Mouse (Mus musculus) cerebral cortex, adult 2 months (tissue): Measurements from ENCODE around the gene Eloa.

Experiments used
- WGBS: fragments of 180-500 bp; shearing (Covaris S2); methylation state at CpG from one replicate; pipeline ENCODE4 v1.1.7; 2018; 5-methylcytosine and 5-hydroxymethylcytosine counted together

The Eloa gene

DNA sequence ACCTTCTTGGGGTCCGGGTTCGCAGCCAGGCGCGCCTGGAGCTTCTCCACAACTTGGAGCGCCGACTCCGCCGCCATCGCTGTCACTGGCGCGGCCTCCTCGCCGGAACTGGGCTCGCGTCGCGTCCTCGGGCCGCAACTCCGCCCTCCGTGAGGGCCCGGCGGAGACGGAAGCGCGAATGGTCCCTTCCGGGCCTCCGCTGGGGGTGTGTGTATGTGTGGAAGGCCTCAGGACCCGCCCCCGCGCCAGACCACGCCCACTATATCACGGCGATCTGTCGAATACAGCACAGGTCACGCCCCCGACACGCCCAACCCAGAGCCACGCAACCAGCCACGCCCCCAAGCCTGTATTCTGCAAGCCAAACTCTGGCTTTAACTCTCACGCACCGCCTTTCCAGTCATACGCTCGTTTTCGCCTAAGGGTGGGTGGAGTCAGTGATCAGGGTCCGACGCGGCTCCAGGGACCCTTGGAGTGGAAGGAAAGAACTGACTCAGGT is at the start of gene Eloa:
TSS of gene Eloa (minus strand) at position 215 of the 499 bp plus-strand sequence.
- WGBS, result under 1% methylated on average over 48 of the region's 48 CpGs

DNA sequence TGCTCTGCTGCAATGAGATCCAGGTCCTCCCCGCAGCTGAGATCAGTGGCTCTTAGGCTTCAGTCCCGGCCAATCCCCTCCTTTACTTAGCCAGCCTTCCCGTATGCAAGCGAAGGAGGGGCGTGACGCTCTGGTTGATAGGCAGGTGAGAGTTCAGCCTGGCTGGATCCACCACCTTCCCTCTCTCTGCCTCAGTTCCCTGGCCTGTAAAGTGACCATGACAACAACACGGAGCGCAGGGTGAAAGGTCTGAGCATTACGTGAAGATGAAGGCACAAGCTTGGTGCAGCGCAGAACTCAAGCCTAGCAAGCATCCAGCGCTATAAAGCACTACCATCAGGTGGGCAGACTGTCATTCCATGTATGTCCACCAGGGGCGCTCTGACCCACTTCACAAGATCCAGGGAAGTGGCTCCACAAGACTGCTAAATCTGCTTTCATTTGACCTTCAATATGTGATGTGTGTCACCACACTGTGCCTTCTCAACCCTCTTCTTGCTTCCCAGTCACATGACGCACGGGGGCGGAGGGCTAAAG is 49.7 kb upstream of the Eloa start:
- WGBS, result 6% methylated on average over 15 of the region's 15 CpGs

DNA sequence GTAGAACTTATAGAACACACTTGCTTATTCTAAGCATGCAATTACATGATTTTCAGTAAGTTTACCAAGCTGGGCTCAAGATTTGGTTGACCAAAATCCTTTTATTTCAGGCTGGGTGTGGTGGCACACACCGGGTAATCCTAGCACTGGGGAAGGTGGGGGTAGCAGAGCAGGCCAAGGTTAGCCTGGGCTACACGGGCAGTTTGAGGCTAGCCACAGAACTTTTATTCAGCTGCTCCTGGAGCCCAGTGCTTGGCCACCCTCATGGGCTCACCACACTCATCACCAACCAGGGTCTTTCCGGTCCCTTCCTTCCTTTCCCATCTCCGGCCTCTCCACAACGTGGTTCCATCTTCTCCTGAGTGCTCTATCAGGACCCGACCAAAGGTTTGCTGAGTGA is 49.0 kb upstream of the Eloa start:
- WGBS, result 70% methylated on average over 6 of the region's 6 CpGs

DNA sequence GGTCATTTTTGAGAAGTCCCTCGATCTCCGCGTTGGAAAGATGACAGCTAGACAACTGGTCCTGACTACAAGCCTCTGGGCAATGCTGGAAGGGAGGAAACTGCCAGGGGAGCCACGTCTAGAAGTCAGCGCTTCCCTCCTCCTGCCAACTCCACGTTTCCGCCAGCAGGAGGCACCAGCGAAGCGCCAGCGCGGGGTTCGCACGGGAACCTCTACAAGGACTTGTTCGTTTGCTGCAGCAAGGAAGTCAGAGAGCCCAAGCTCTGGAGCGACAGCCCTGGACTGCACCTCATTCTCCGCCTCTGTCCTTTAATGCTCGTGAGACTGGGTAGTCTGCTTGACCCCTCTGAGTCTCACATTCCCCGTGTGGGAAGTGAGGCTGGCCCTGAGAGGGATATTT is 48.4 kb upstream of the Eloa start:
- 8% methylated on average over 18 of the region's 18 CpGs for WGBS

DNA sequence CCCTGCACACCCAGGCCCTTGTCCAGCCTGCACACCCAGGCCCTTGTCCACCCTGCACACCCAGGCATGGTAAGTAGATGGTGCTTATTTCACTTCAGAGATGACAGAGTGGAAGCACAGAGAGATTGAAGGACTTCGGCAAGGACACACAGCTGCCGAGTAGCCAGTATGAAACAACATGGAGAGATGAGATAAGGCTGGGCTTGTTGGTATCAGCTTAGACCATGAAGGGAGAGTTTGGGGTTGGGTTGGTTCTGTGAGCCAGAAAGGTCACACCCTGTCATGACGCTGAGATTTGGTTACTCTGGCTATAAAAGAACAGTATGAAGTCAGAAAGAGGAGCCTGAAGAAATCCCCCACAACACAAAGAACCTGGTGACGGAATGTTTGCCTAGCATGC is 47.8 kb upstream of the Eloa start:
- WGBS, result 75% methylated on average over 4 of the region's 4 CpGs

DNA sequence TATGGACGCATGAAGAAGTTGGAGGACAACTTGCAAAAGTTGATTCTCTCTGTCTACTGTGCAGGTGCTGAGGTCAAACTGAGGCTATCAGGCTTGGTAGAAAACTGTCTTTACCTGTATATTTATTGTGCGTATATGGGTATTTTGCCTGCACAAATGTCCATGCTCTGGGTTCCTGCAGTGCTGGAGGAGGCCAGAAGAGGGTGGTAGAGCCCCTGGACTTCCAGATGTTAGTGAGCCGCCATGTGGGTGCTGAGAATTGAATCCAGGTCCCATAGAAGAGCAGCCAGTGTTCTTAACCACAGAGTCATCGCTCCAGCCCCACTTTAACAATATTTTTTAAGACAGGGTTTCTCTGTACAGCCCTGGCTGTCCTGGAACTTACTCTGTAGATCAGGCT is 41.6 kb upstream of the Eloa start:
- whole genome bisulfite sequencing, result 97% methylated on average over 4 of the region's 4 CpGs

DNA sequence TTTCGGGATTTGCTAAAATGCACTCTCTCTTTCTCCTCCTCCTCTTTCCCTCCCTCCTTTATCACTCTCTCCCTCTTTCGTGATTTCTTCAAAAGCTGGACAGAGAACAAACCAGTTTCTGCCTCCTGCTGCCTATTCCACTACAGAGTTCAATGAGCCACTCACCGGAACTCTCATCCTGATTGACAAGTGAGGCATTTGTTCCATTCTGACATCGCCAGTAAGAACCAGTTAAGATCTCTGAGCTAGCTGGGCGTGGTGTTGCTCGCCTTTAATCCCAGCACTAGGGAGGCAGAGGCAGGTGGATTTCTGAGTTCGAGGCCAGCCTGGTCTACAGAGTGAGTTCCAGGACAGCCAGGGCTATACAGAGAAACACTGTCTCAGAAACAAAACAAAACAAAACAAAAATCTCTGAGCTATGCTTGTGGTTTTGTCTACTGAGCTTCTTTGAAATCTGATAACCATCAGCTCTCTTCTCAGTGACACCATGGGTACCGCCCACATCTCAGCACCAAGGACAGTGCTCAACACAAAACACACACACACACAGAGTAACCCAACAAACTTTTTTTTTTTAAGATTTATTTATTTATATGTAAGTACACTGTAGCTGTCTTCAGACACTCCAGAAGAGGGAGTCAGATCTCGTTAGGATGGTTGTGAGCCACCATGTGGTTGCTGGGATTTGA is 38.4 kb upstream of the Eloa start:
- WGBS, result 68% methylated on average over 9 of the region's 9 CpGs

DNA sequence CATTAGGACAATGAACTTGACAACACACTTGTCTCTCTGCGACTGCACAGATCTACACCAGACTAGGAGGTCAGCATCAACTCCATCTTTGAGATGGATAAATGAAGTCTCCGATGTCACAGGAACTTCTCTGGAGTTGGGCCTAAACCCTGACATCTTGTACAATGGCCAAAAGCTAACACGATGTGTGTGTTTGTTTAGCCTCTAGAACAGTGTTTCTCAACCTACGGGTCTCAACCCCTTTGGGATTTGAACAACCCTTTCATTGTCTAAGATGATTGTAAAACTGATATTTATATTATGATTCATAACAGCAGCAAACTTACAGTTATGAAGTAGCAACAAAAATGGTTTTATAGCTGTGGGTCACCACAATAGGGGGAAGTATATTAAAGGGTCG is 36.4 kb upstream of the Eloa start:
- WGBS, result 75% methylated on average over 5 of the region's 5 CpGs

DNA sequence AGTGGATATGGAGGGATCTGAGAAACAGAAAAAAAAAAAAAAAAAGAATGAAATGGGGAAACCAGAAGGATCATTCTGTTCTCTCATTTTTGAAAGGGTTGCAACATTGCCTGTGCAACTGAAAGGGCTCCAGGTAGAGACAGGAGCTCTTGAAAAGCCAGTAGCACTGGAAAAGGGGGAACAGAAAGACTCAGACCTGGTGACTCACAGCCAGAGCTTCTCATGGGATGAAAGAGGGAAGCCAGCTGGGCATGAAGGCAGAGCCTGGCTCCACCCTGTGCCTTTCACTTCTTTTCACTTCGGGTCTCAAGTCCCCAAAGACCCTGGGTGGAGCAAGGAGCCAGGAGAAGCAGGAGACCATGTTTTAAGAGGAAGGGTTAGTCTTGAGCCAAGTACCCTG is 34.5 kb upstream of the Eloa start:
- 25% methylated on average over 1 of the region's 1 CpGs for WGBS

DNA sequence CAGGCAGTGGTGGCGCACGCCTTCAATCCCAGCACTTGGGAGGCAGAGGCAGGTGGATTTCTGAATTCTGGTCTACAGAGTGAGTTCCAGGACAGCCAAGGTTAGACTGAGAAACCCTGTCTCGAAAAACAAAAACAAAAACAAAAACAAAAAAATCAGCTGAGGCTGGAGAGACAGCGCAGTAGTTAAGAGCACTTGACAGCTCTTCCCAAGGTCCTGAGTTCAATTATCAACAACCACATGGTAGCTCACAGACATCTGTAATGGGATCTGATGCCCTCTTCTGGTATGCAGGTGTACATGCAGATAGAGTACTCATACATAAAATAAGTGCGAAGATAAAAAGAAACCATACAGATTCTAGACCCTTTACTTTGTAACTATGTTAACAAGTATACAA is 32.3 kb upstream of the Eloa start:
- WGBS, result 78% methylated on average over 5 of the region's 5 CpGs

DNA sequence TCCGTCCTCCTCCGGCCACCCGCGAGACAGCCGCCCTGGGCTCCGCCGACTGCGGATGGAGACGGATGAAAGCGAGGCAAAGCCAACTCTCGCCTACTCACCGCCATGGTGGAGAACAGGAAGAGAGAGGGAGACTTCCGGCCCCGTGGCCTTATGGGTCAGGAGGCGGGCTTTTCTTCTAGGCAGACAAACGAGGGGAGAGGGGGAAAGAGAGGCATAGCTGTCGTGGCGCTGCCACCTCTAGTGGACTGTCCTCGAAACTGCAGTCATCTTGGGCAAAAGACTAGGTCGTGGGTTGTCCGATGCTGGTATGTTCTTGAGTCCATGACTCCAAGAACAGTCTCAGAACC is 31.7 kb upstream of the Eloa start, which contains the start of gene Rpl11:
TSS of gene Rpl11 (minus strand) at position 182 of the 350 bp plus-strand sequence.
- 0% methylated on average over 21 of the region's 21 CpGs for WGBS

DNA sequence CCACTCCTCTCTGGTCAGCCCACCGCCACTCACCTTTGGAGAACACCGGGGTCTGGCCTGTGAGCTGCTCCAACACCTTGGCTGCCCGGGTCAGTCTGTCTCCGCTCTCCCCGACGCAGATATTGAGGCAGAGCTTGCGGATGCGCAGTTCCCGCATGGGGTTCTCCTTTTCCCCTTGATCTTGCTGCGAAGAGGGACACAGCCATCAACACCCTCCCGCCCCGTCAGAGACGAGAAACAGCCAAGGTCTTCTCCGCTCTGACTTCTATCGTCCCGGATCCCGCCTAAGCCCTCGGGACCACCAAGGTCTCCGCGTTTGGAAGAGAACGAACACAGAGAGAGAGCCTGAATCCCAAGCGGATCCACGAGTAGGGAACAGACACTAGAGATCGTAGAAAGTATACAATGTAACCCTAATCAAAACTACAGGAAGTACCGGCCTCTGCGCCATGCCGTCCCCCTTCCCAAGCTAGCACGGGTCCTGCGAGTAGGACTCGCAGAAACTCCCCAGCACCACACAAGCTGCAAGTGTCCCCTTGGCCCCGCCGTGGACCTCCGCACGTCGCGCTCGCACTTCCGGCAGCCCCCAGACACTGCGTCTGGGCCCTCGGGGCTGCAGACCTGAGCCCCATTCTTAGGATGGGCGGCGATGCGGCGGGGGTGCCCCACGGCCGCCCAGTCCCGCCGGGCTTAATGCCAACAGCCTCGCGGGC is 31.1 kb upstream of the Eloa start:
- WGBS, result under 1% methylated on average over 50 of the region's 50 CpGs

DNA sequence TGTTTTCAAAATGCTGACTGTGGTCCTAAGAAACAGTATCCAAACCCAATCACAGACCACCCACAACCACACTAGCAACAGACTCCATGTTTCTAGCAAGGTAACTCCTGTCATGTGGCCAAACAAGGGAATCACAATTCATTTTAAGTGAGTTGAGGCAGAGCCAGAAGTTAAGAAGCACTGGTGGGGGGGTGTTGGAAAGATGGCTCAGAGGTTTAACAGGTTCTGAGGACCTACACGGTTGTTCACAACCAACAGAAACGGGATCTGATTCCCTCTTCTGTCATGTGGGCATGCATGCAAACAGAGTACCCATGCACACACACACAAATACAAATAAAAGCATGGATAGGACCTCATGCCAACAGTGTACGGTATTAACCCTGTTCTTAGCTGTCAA is 30.5 kb upstream of the Eloa start:
- WGBS, result 2% methylated on average over 3 of the region's 3 CpGs

DNA sequence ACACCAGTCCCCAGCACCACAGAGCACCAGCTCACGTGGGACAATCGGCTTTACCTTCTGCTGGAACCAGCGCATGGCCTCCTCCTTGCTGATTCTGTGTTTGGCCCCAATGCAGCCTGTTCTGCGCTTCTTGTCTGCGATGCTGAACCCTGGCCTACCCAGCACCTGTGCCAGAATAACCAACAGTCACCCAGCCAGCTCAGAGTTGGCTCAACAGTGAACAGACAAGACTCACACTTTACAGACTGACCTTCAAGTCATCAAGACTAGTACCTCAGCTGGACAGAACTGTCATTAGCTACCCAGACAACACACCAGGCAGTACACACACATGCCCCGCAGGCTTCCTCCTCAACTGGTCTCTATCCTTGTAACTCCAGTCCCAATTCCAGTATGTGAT is 28.7 kb upstream of the Eloa start:
- WGBS, result 91% methylated on average over 6 of the region's 6 CpGs

DNA sequence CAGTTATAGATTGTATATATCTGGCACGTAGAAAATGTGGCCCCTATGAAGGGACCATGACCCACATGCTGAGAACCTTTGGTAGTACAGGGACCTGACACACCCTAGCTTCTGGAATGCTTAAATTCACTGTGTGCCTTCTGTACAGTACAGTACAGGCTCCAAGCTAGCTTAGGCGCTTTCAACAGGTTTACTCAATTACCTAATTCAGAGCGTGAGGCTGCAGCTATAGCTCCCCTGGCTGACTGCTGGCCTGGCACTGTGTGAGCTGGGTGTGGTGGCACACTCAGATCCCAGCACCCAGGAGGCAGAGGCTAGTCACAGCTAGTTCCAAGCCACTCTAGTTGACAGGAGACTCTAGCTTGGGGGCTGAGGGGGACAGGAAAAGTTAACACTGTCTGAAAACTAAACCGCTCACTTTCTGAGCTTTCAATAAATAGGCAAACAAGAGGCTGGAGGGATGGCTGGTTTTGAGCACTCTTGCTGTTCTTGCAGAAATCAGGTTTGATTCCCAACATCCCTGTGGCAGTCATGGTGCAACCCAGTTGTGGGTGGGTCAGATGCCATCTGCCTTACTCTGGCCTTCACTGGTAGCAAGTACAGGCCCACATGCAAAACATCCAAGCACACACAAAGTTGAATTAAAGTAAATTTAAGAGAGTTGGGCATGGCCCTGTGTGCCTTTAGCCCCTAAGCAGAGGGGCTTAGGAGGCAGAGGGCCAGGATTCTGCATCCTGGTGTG is 26.9 kb upstream of the Eloa start:
- 68% methylated on average over 4 of the region's 4 CpGs for WGBS

DNA sequence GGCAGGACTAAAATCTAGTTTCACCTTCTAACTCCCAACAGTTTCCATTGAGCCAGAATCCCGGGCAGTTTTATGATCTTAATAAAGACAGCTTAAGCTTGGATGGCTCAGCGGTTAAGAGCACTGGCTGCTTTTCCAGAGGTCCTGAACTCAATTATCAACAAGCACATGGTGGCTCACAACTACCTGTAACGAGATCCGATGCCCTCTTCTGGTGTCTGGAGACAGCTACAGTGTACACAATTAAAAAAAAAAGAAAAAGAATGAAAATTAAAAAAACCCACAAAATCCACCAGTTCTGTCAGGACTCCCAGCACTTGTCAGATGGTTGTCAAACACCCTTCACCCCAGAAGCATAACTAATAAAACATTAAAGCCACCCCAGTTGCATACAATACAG is 26.1 kb upstream of the Eloa start:
- WGBS, result 41% methylated on average over 4 of the region's 4 CpGs

DNA sequence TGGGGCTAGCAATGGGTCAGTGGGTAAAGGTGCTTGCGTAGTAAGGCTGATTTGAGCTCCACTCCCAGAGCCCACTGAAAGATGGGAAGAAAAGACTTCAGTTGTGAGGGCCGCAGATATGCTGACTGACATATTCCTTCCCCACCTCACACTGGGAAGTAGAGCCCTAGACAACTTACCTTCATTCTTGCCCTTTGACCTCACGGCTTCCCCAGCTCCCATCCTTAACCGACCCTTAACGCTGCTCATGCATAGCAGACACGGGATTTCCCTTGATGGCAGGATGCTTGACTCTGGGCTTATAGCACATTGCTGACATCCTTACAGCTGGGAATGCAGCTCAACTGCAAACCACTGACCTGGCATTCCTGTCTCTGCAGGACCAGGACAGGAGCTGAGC is 25.3 kb upstream of the Eloa start:
- WGBS, result 83% methylated on average over 6 of the region's 6 CpGs

DNA sequence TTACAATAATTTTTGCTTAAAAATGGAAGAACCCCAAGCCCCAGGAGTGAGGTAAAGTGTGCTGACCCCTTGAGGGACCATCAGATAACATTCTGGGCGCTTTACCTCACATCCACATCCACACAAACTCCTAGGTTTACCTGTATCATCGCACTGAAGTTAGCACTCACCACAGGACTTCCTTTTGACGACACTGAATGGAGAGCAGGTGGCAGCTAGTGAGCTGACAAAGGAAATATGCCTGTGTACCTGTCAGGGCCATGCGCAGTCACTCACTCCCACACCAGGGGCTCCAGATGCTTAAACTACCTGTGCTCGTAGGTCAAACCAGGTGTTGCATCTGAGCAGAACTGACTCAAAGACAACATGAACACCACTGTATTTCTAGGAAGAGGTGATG is 23.5 kb upstream of the Eloa start:
- 89% methylated on average over 5 of the region's 5 CpGs for WGBS

DNA sequence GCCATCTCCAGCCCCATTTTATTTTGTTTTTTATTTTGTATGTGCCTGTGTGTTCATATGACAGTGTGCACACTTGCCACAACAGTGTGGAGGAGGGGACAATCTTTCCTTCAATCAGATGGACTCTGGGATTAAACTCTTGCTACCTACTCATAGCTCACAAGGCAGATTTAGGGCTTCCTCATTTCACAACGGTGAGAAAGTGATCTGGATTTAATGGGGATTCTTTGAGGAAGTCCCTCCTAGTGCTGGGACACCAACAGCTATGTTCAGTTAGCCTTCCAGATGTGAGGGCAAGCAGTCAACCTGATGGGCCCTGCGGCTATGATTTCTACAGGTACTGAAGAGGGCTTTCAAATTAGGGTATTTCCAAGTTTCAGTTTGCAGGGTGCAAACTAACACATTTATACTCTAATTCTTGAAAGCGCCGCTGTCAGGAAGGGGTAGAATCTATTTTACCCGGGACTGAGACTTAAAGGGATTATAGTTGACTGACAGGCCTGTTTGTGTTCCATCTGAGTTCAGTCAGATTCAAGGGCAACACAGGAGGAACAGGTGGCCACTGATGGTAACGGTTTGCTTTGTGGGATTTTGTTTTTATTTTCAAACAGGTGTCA is 22.3 kb upstream of the Eloa start:
- WGBS, result 82% methylated on average over 6 of the region's 6 CpGs

DNA sequence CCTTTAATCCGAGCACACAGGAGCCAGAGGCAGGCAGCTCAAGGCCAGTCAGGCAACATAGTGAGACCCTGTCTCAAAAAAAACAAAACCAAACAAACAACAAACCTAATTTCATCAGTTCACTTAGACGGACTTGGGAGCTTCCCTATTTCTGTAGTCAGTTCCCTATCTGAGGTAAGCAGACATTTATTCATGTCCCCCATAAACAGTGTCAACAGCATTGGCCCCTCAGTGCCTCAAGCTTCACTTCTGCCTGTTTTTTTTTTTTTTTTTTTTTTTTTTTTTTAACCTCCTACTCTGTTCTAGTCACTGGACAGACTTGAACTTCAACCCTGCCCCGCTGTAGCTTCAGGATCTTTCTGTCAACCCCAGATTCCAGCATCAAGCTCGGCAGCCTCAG is 13.5 kb upstream of the Eloa start:
- WGBS, result 87% methylated on average over 4 of the region's 4 CpGs

DNA sequence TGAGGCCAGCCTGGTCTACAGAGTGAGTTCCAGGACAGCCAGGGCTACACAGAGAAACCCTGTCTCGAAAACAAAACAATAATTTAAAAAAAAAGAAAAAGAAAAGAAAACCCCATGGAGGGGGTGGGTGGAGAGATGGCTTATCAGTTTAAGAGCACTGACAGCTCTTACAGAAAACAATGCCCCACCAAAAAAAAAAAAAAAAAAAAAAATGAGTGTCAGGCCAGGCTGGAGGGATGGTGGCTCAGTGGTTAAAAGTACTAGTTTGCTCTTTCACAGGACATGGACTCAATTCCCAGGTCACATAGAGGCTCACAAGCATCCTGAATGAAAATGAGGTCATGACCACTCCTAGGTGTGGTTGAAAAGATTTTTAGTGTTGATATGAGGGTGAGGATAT is 11.7 kb upstream of the Eloa start:
- 71% methylated on average over 1 of the region's 1 CpGs for WGBS
